Mouse (Mus musculus) kidney, adult 9 months (tissue): ENCODE data around the gene Olfr1364.

Experiments used
- DNase-seq: peaks from one replicate; pipeline ENCODE4 v3.0.0; 2022

The Olfr1364 gene

DNA sequence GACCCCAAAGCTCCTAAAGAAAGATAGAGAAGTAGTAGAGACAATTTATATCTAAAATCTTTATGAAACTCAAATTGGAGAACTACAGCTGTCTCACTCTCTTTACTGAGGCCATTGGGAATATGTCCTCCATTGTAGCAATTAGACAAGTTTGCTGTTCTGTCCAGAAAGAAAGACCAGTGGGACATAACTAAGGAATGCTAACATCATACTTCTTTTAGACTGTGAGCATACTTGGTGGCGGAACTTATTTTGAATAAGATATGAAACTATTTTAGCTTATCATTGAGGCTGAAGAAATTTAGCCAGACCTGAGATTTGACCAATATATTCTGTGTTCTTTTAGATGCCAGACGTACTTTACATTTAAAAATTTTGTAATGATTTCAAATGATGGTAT lies at the start of gene Olfr1364:
Gene Olfr1364, minus strand, starts transcription at position 101 of the 400 bp plus-strand sequence.
- no peak for DNase-seq

GRCm38 (mm10) chr13:21613922-21614321 lies 32.4 kb upstream of the Olfr1364 start, which contains the start of gene Olfr1362:
TSS of gene Olfr1362 (minus strand) at chr13:21614022.
- no peak for DNase-seq

- DNase-seq, result no peak
These were observed 10.1 kb upstream of the Olfr1364 start for GRCm38 (mm10) chr13:21591618-21592017.

DNA sequence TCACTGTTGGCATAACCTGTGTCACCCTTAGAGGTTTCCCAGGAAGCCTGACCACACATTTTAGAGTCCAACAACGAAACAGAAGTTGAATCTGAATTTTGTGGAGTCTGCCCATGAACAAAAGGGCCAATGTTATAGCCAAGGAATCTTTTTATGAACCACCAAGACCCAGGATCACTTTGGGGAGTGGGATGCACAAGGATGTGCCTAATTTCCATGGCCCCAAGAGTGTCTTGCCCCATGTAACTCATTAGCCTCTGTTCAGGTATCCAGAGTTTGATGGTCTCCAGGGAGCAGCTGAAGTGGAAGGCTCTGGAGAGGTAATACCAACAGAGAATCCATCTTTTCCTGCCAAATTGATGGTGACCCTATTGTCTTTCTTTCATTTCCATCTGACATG lies 21.8 kb downstream of the Olfr1364 start, which contains the start of gene Olfr1535:
Gene Olfr1535, minus strand, starts transcription at position 101 of the 400 bp plus-strand sequence.
- DNase-seq, result no peak

DNA sequence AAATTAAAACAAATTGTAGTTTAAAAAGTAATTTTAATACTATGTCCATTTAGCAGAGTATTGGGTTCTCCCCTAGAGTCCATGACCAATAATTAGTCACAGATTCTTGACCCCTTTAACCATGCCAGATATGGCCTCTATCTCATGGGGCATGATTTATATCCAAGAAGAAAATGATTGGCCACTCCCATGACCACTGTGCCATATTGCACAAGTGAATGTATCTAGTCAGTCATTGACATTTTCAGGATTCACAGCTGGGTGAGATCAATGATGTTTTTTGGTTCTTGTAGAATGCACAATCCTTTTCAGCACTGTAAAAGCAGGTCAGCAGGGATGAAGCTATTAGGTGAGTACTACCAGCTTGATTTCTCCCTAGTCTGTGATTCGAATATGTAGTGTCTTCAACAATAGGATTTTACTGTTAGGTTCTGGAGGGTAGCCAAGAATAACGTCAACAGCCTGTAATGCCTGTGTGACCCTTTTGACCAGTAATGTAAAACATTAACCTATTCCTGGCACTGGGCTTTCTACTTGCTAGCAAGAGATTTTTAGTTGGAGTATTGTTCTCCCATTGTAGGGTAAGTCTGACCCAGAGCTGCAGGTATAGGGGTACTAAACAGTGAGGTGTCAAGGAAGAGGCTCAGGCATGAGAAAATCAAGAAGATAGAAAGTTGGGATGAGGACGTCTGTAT lies 31.0 kb downstream of the Olfr1364 start:
- peak; percentile 55 for DNase-seq

DNA sequence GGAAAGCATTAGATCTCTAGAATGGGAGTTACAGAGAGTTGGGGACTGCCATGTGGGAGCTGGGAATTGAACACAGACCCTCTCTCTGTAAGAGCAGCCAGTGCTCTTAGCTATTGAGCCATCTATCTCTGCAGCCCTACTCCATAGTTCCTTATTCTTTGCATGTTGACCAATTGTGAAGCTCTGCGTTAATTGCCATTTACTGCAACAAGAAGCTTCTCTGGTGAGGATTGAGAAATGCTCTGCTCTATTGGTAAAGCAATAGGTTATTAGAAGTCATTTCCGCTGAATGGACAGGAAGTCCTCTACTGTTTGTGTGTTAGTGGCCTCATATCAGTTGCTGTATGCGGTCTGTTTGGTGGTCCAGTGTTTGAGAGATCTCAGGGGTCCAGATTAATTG lies 32.1 kb downstream of the Olfr1364 start:
- no peak for DNase-seq

DNA sequence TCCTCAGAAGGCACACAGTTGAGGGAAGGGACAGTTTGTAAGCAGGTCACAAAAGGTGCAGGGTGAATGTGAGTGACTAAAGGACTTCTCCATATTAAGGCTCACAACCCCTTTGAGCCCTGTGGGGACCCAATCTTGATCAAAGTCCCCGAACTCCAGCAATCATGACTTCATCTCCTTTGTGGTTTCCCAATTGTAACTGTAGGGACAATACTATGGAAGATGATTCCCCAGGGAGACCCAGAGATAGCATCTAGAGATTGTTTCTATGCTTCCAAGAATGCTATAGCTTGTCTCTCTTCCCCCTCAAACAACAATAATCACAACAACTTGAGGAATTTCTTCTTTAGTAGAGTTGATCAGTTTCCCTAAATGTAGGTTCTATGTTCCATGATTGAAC lies 38.9 kb downstream of the Olfr1364 start, which contains the start of gene Olfr1366:
Gene Olfr1366, minus strand, starts transcription at position 101 of the 400 bp plus-strand sequence.
- no peak for DNase-seq

- DNase-seq, result peak; percentile 91
These were observed 50.8 kb downstream of the Olfr1364 start, which contains the start of gene Zkscan8 for GRCm38 (mm10) chr13:21530781-21531201. TSS of gene Zkscan8 (minus strand) at chr13:21531120.

DNA sequence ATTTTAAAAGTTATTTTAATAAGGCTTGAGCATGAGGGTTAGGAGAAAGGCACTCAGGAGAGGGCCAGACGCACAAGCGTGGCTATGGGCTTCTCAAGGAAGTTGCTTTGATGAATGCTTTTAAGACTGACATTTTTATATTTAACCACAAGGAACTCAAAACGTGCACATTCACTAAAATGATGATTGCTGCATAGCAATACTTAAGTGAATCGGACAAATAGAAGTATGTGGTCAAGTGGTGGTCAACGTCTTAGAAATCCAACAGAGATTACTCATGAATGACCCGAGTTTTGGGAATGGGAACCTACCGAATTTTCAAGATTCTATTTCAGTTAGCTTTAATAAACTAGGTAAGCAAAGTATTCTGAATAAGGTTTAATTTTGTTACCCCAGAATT lies 51.4 kb downstream of the Olfr1364 start:
- DNase-seq, result no peak
